Comparison of ENCODE assay signal across 15 mouse cellular contexts in the genomic region with DNA sequence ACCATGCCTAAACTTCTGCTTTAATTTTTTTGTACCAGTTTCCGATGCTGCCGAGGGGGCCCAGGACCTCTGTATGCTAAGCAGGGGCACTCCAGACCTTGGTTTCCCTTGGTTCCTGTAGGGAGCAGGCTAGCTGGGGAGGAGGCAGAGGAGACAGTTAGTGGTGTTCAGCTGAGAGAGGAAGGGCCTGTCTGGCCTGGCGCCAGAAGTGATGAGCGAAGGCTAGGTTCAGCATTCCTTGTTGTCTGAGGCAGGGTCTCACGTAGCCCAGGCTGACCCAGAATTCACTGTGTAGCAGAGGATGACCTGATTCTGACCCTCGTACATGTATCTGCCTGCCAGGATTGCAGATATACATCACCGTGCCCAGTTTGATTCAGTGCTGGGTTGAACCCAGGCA. TPM values are rescaled to one million over a fixed set of nuclear protein-coding genes. Genes with fewer than 3 reads are reported as not detected.
A peak's percentile ranks its signal among the peaks of the same experiment; 100 is the strongest.
DNase-seq lines count a peak whose midpoint lies in the region; ATAC-seq and TF ChIP-seq lines count a peak whose summit lies in the region.
"Had no signal": no experiment of that assay in that cellular context is flagged by ENCODE, and none has a peak within 500 bp of the region (broad histone marks: within the 10 kb centered on the region; RNA-seq: fewer than 3 reads in every experiment).

No protein-coding gene starts in this region.

- peak overlapping the region; percentile 52 for H3K27ac ChIP-seq in cerebellum, adult 2 months (ENCODE audit: insufficient read depth, low read length)
- H3K27ac ChIP-seq: embryonic facial prominence, embryonic 13.5 days; embryonic facial prominence, embryonic 15.5 days; forebrain, embryonic 10.5 days; forebrain, embryonic 12.5 days had no signal

- TF ChIP-seq CTCF in cerebellum, adult 2 months (IDR thresholded peaks at IDR 0.05; ENCODE audit: borderline replicate concordance, insufficient read depth, low read depth, low read length), result no peak

- 69% methylated on average over 7 of the region's 7 CpGs for WGBS in cerebellum, adult 2 months

- no peaks in the 10 kb centered on the region for H3K27me3 ChIP-seq in cerebellum, adult 2 months (ENCODE audit: control insufficient read depth, insufficient read depth, low read length)
- H3K27me3 ChIP-seq: embryonic facial prominence, embryonic 13.5 days; embryonic facial prominence, embryonic 15.5 days; forebrain, embryonic 12.5 days had no signal

- peak in 1 of 2 experiments; percentile 39 for DNase-seq in cerebellum, adult 2 months
- peak; percentile 46 to 56 for DNase-seq in cerebellum, postnatal 25 days
- no peak for DNase-seq in cerebellum, adult 11 months
- DNase-seq: adrenal gland, adult 2 months; adrenal gland, postnatal 10 days; adrenal gland, postnatal 25 days; embryo, embryonic 11 days had no signal

- no peak for TF ChIP-seq POLR2A in cerebellum, adult 2 months (IDR thresholded peaks at IDR 0.05; ENCODE audit: borderline replicate concordance, insufficient read depth, low read length)

- ATAC-seq in cerebellum, adult (ENCODE audit: insufficient number of reproducible peaks, low FRiP score, low TSS enrichment), result no peak
- ATAC-seq: forebrain, embryonic 14.5 days; forebrain, embryonic 16.5 days had no signal

- peaks cover 50% of the 10 kb centered on the region for H3K4me1 ChIP-seq in cerebellum, adult 2 months (ENCODE audit: control insufficient read depth, insufficient read depth, low read length)

- H3K4me3 ChIP-seq in cerebellum, adult 2 months (replicated peaks; ENCODE audit: insufficient read depth, low read depth, low read length), result no peak overlapping the region
- H3K4me3 ChIP-seq: embryonic facial prominence, embryonic 13.5 days; embryonic facial prominence, embryonic 15.5 days; erythroblast, embryonic 14.5 days; forebrain, embryonic 10.5 days; forebrain, embryonic 12.5 days had no signal

RNA-seq across cellular contexts. Expression of gene Itpr3, which starts 13.8 kb away (rescaled TPM):
- 6.5 and 7.6 TPM in 2 replicates for polyA plus RNA-seq in cerebellum, adult 2 months (2012; rRNA removed)

RNA-seq across cellular contexts. Expression of gene Bak1, which starts 42.1 kb away (rescaled TPM):
- 19.0 and 19.9 TPM in 2 replicates for polyA plus RNA-seq in cerebellum, adult 2 months (2012; rRNA removed)
